Mouse (Mus musculus) MEL (cell line): Measurements from ENCODE around the gene Dmrta2. TPM values are rescaled to one million over a fixed set of nuclear protein-coding genes. Genes with fewer than 3 reads are reported as not detected.
A peak's percentile ranks its signal among the peaks of the same experiment; 100 is the strongest.

Source experiments
- DNase-seq: peaks from one replicate; pipeline ENCODE4 v3.0.0; 2011; ENCODE audit warnings: low read depth, low spot score
- H3K27ac ChIP-seq: 2 replicates; pipeline ENCODE4 v1.5.1; 2012; ENCODE audit warnings: low read depth, mild to moderate bottlenecking, control low read depth, low read length, moderate library complexity; ENCODE audit not compliant: control insufficient read depth
- H3K27me3 ChIP-seq, 2 experiments: fragments of 150-350 bp in 1 of 2; sonication (generic) in 1 of 2; 2 replicates each; pipeline ENCODE4 v1.6.1; 2012; ENCODE audit warnings: low read length in 2 of 2, mild to moderate bottlenecking in 2 of 2, improper control_type of control experiment in 1 of 2, moderate library complexity in 1 of 2; ENCODE audit not compliant: insufficient read depth in 2 of 2, control insufficient read depth in 1 of 2
- H3K36me3 ChIP-seq, 2 experiments: 2 replicates each; pipeline ENCODE4 v1.6.1; 2012 to 2014; ENCODE audit warnings: low read length in 2 of 2, improper control_type of control experiment in 1 of 2, inconsistent platforms in 1 of 2, mild to moderate bottlenecking in 1 of 2; ENCODE audit not compliant: insufficient read depth in 2 of 2, control insufficient read depth in 1 of 2
- H3K4me1 ChIP-seq, 2 experiments: fragments of 150-350 bp in 1 of 2; sonication (generic) in 1 of 2; 2 replicates each; pipeline ENCODE4 v1.6.1; 2012; ENCODE audit warnings: low read length in 2 of 2, improper control_type of control experiment in 1 of 2, mild to moderate bottlenecking in 1 of 2; ENCODE audit not compliant: insufficient read depth in 2 of 2, control insufficient read depth in 1 of 2
- H3K4me3 ChIP-seq, 2 experiments: fragments of 150-350 bp in 1 of 2; sonication (generic) in 1 of 2; 2 replicates each; pipeline ENCODE4 v1.5.1; 2012; ENCODE audit warnings: low read depth in 2 of 2, low read length in 2 of 2, mild to moderate bottlenecking in 2 of 2, moderate library complexity in 2 of 2, control low read depth in 1 of 2, improper control_type of control experiment in 1 of 2; ENCODE audit not compliant: control insufficient read depth in 1 of 2, insufficient read depth in 1 of 2
- H3K79me2 ChIP-seq: 2 replicates; pipeline ENCODE4 v1.6.1; 2012; ENCODE audit warnings: mild to moderate bottlenecking, low read length, moderate library complexity; ENCODE audit not compliant: control insufficient read depth, poor library complexity, insufficient read depth
- H3K9ac ChIP-seq: 2 replicates; pipeline ENCODE4 v1.6.1; 2012; ENCODE audit warnings: low read depth, mild to moderate bottlenecking, control low read depth, low read length, moderate library complexity; ENCODE audit not compliant: control insufficient read depth, poor library complexity, severe bottlenecking
- H3K9me3 ChIP-seq: fragments of 150-350 bp; sonication (generic); replicated peaks from 2 replicates; pipeline ENCODE4 v1.6.1; 2012; ENCODE audit warnings: mild to moderate bottlenecking, low read length, improper control_type of control experiment, moderate library complexity; ENCODE audit not compliant: insufficient read depth
- CTCF ChIP-seq, 3 experiments: IDR thresholded peaks in 2 of 3; conservative IDR thresholded peaks in 1 of 3; 2 replicates each; pipeline ENCODE4 v1.5.1; 2011 to 2012; ENCODE audit warnings: low read length in 3 of 3, low read depth in 2 of 3, mild to moderate bottlenecking in 2 of 3, improper control_type of control experiment in 1 of 3, inconsistent platforms in 1 of 3, mixed read lengths in 1 of 3, moderate library complexity in 1 of 3; ENCODE audit not compliant: control insufficient read depth in 1 of 3, insufficient read depth in 1 of 3, poor library complexity in 1 of 3, severe bottlenecking in 1 of 3
- E2F4 ChIP-seq: IDR thresholded peaks from 2 replicates; pipeline ENCODE4 v1.6.1; 2011; ENCODE audit warnings: low read depth, low read length, improper control_type of control experiment, borderline replicate concordance
- ELF1 ChIP-seq: IDR thresholded peaks from 2 replicates; pipeline ENCODE4 v1.6.1; 2014; ENCODE audit warnings: low read depth, mild to moderate bottlenecking, inconsistent platforms, low read length, improper control_type of control experiment, moderate library complexity
- HCFC1 ChIP-seq: IDR thresholded peaks from 2 replicates; pipeline ENCODE4 v1.6.1; 2012; ENCODE audit warnings: low read depth, mild to moderate bottlenecking, inconsistent platforms, low read length, improper control_type of control experiment, moderate library complexity
- KAT2A ChIP-seq: conservative IDR thresholded peaks from 2 replicates; pipeline ENCODE4 v1.6.1; 2012; ENCODE audit warnings: low read depth, low read length, improper control_type of control experiment, inconsistent platforms
- MAFK ChIP-seq: IDR thresholded peaks from 2 replicates; pipeline ENCODE4 v1.6.1; 2011; ENCODE audit warnings: low read depth, mild to moderate bottlenecking, low read length, improper control_type of control experiment, borderline replicate concordance
- MAX ChIP-seq: IDR thresholded peaks from 2 replicates; pipeline ENCODE4 v1.6.1; 2011; ENCODE audit warnings: low read length, improper control_type of control experiment
- MAZ ChIP-seq: IDR thresholded peaks from 2 replicates; pipeline ENCODE4 v1.6.1; 2012; ENCODE audit warnings: low read depth, mild to moderate bottlenecking, inconsistent platforms, low read length, improper control_type of control experiment
- MEF2A ChIP-seq: IDR thresholded peaks from 2 replicates; pipeline ENCODE4 v1.6.1; 2014; ENCODE audit warnings: low read depth, mild to moderate bottlenecking, inconsistent platforms, low read length, improper control_type of control experiment; ENCODE audit not compliant: poor library complexity, insufficient replicate concordance, severe bottlenecking; ENCODE audit errors: extremely low read depth
- MXI1 ChIP-seq: IDR thresholded peaks from 2 replicates; pipeline ENCODE4 v1.6.1; 2011; ENCODE audit warnings: mild to moderate bottlenecking, low read depth, low read length, improper control_type of control experiment
- MYB ChIP-seq: IDR thresholded peaks from 2 replicates; pipeline ENCODE4 v1.6.1; 2011; ENCODE audit warnings: mild to moderate bottlenecking, low read depth, low read length, improper control_type of control experiment
- NELFE ChIP-seq: IDR thresholded peaks from 2 replicates; pipeline ENCODE4 v1.6.1; 2011; ENCODE audit warnings: low read depth, low read length, improper control_type of control experiment
- NRF1 ChIP-seq: IDR thresholded peaks from 2 replicates; pipeline ENCODE4 v1.6.1; 2014; ENCODE audit warnings: low read depth, mild to moderate bottlenecking, inconsistent platforms, low read length, improper control_type of control experiment, moderate library complexity; ENCODE audit not compliant: poor library complexity, insufficient read depth, severe bottlenecking
- POLR2A ChIP-seq, 2 experiments: IDR thresholded peaks; 2 replicates each; pipeline ENCODE4 v1.6.1; 2011 to 2012; ENCODE audit warnings: low read length in 2 of 2, mild to moderate bottlenecking in 2 of 2, control low read depth in 1 of 2, improper control_type of control experiment in 1 of 2, low read depth in 1 of 2, moderate library complexity in 1 of 2; ENCODE audit not compliant: control insufficient read depth in 1 of 2, insufficient read depth in 1 of 2, poor library complexity in 1 of 2
- RAD21 ChIP-seq: IDR thresholded peaks from 2 replicates; pipeline ENCODE4 v1.6.1; 2011; ENCODE audit warnings: mild to moderate bottlenecking, low read depth, low read length, improper control_type of control experiment
- SIN3A ChIP-seq: IDR thresholded peaks from 2 replicates; pipeline ENCODE4 v1.6.1; 2012; ENCODE audit warnings: low read length, improper control_type of control experiment, inconsistent platforms
- SMC3 ChIP-seq: IDR thresholded peaks from 2 replicates; pipeline ENCODE4 v1.6.1; 2011; ENCODE audit warnings: low read depth, low read length, improper control_type of control experiment
- TBP ChIP-seq: IDR thresholded peaks from 2 replicates; pipeline ENCODE4 v1.8.0; 2011; ENCODE audit warnings: low read depth, low read length, improper control_type of control experiment
- TCF12 ChIP-seq: IDR thresholded peaks from 2 replicates; pipeline ENCODE4 v1.6.1; 2014; ENCODE audit warnings: low read depth, mild to moderate bottlenecking, inconsistent platforms, low read length, improper control_type of control experiment, moderate library complexity
- UBTF ChIP-seq: IDR thresholded peaks from 2 replicates; pipeline ENCODE4 v1.6.1; 2012; ENCODE audit warnings: low read depth, mild to moderate bottlenecking, inconsistent platforms, low read length, improper control_type of control experiment, moderate library complexity, borderline replicate concordance; ENCODE audit not compliant: insufficient read depth
- USF2 ChIP-seq, 2 experiments: IDR thresholded peaks; 2 replicates each; pipeline ENCODE4 v1.6.1; 2011 to 2012; ENCODE audit warnings: improper control_type of control experiment in 2 of 2, low read length in 2 of 2, borderline replicate concordance in 1 of 2, inconsistent platforms in 1 of 2, low read depth in 1 of 2, mild to moderate bottlenecking in 1 of 2; ENCODE audit not compliant: insufficient read depth in 1 of 2
- ZC3H11A ChIP-seq: IDR thresholded peaks from 2 replicates; pipeline ENCODE4 v1.6.1; 2012; ENCODE audit warnings: low read depth, mild to moderate bottlenecking, inconsistent platforms, low read length, improper control_type of control experiment
- ZKSCAN1 ChIP-seq: IDR thresholded peaks from 2 replicates; pipeline ENCODE4 v1.6.1; 2012; ENCODE audit warnings: low read depth, mild to moderate bottlenecking, inconsistent platforms, low read length, improper control_type of control experiment, moderate library complexity
- ZNF384 ChIP-seq: IDR thresholded peaks from 2 replicates; pipeline ENCODE4 v1.6.1; 2012; ENCODE audit warnings: low read depth, mild to moderate bottlenecking, inconsistent platforms, low read length, improper control_type of control experiment
- polyA plus RNA-seq, 2 experiments: library from polyadenylated mRNA; stranded (reverse) in 1 of 2; unstranded in 1 of 2; fragments of >175 nt in 1 of 2; fragments of >200 nt in 1 of 2; gene quantifications; 2 replicates each; pipeline versions ENCODE4 v1.2.1 to v1.2.4; 2012; ENCODE audit warnings: low replicate concordance in 2 of 2, low read depth in 1 of 2; ENCODE audit not compliant: insufficient read length in 2 of 2, insufficient read depth in 1 of 2, missing spikeins in 1 of 2
- total RNA-seq: library from RNA; depleted of rRNA; stranded (reverse); fragments of 300-350 nt; gene quantifications from 2 replicates; pipeline ENCODE4 v1.2.3, GENCODE M21; 2012

Gene Dmrta2
- total and polyA plus RNA-seq, 3 experiments: 0.08 to 0.11 TPM; not detected in 1

GRCm38 (mm10) chr4:109945554-109945953 is 32.3 kb upstream of the Dmrta2 start (continued):
- TF ChIP-seq MAX: peak; percentile 55; the same call in 1 of the 2 replicates

GRCm38 (mm10) chr4:109949307-109949706 is 28.5 kb upstream of the Dmrta2 start:
- TF ChIP-seq ELF1 (no peak), HCFC1 (no peak), MXI1 (no peak), CTCF (IDR thresholded peaks at IDR 0.05 in 2 of 3, conservative IDR thresholded peaks at IDR 0.05 in 1 of 3; ENCODE audit: control insufficient read depth in 1 of 3, insufficient read depth in 1 of 3, low read depth in 2 of 3, low read length in 3 of 3, poor library complexity in 1 of 3, severe bottlenecking in 1 of 3) (no peak), POLR2A (IDR thresholded peaks at IDR 0.05; ENCODE audit: control insufficient read depth in 1 of 2, insufficient read depth in 1 of 2, low read depth in 1 of 2, low read length in 2 of 2, poor library complexity in 1 of 2) (no peak), MYB (no peak), SIN3A (no peak), ZC3H11A (no peak), NELFE (no peak), E2F4 (no peak), NRF1 (no peak), MAX (no peak), TCF12 (no peak), MEF2A (no peak), UBTF (no peak), MAZ (no peak)

GRCm38 (mm10) chr4:109953509-109953908 is 24.3 kb upstream of the Dmrta2 start:
- TF ChIP-seq USF2 (IDR thresholded peaks at IDR 0.05; ENCODE audit: borderline replicate concordance in 1 of 2, insufficient read depth in 1 of 2, low read depth in 1 of 2, low read length in 2 of 2): no peak
- TF ChIP-seq ZKSCAN1: no peak
- TF ChIP-seq MYB: no peak
- no peak for TF ChIP-seq NELFE
- TF ChIP-seq KAT2A: no peak
- TF ChIP-seq RAD21: no peak
- TF ChIP-seq ZNF384: no peak
- TF ChIP-seq MEF2A: no peak
- TF ChIP-seq TBP: no peak
- no peak for TF ChIP-seq SMC3
- no peak for TF ChIP-seq E2F4
- no peak for TF ChIP-seq MAFK
- TF ChIP-seq TCF12: no peak
- TF ChIP-seq NRF1: no peak
- TF ChIP-seq UBTF: no peak
- TF ChIP-seq POLR2A (IDR thresholded peaks at IDR 0.05; ENCODE audit: control insufficient read depth in 1 of 2, insufficient read depth in 1 of 2, low read depth in 1 of 2, low read length in 2 of 2, poor library complexity in 1 of 2): no peak
- no peak for TF ChIP-seq HCFC1
- TF ChIP-seq MXI1: no peak
- TF ChIP-seq CTCF (IDR thresholded peaks at IDR 0.05 in 2 of 3, conservative IDR thresholded peaks at IDR 0.05 in 1 of 3; ENCODE audit: control insufficient read depth in 1 of 3, insufficient read depth in 1 of 3, low read depth in 2 of 3, low read length in 3 of 3, poor library complexity in 1 of 3, severe bottlenecking in 1 of 3): no peak
- Histone ChIP-seq H3K4me3 (no peak overlapping the region), H3K27me3 (no peaks in the 10 kb centered on the region), H3K27ac (no peak overlapping the region), H3K9ac (no peak overlapping the region), H3K9me3 (no peaks in the 10 kb centered on the region), H3K36me3 (peaks cover 4 to 8% of the 10 kb centered on the region in 2 experiments), H3K4me1 (peaks cover 3 to 7% of the 10 kb centered on the region in 2 experiments), H3K79me2 (no peaks in the 10 kb centered on the region)
- no peak for DNase-seq

More at GRCm38 (mm10) chr4:109949307-109949706, 28.5 kb upstream of the Dmrta2 start:
- Histone ChIP-seq H3K27ac (no peak overlapping the region), H3K9me3 (no peaks in the 10 kb centered on the region), H3K79me2 (no peaks in the 10 kb centered on the region), H3K36me3 (peaks cover 7 to 21% of the 10 kb centered on the region in 2 experiments), H3K4me1 (peaks cover 7 to 11% of the 10 kb centered on the region in 2 experiments), H3K27me3 (no peaks in the 10 kb centered on the region), H3K4me3 (no peak overlapping the region), H3K9ac (no peak overlapping the region)
- peak; percentile 25 for DNase-seq
